Mouse (Mus musculus) ES-Bruce4 (cell line): Measurements from ENCODE around the gene Ppp4r3a. TPM values are rescaled to one million over a fixed set of nuclear protein-coding genes. Genes with fewer than 3 reads are reported as not detected.

Experiments
- H3K27ac ChIP-seq: 2 replicates; pipeline ENCODE4 v1.5.1; 2012; ENCODE audit warnings: low read length, inconsistent platforms; ENCODE audit not compliant: insufficient read depth
- H3K27me3 ChIP-seq: 2 replicates; pipeline ENCODE4 v1.6.1; 2012; ENCODE audit warnings: mild to moderate bottlenecking, low read length, inconsistent platforms; ENCODE audit not compliant: control insufficient read depth, poor library complexity, insufficient read depth, severe bottlenecking
- H3K36me3 ChIP-seq: 2 replicates; pipeline ENCODE4 v1.6.1; 2012; ENCODE audit warnings: inconsistent platforms, mild to moderate bottlenecking, low read length, moderate library complexity; ENCODE audit not compliant: control insufficient read depth, poor library complexity, insufficient read depth, severe bottlenecking
- H3K4me1 ChIP-seq: one replicate; pipeline ENCODE4 v1.8.1; 2011; ENCODE audit warnings: low read length; ENCODE audit not compliant: control insufficient read depth, insufficient read depth
- H3K4me3 ChIP-seq: 2 replicates; pipeline ENCODE4 v1.5.1; 2011; ENCODE audit warnings: low read depth, mild to moderate bottlenecking, low read length
- H3K9ac ChIP-seq: 2 replicates; pipeline ENCODE4 v1.6.1; 2012; ENCODE audit warnings: low read depth, mild to moderate bottlenecking, inconsistent platforms; ENCODE audit not compliant: poor library complexity, severe bottlenecking
- H3K9me3 ChIP-seq: replicated peaks from 2 replicates; pipeline ENCODE4 v1.6.1; 2012; ENCODE audit warnings: mild to moderate bottlenecking, low read length, inconsistent platforms; ENCODE audit not compliant: control insufficient read depth, poor library complexity, insufficient read depth, severe bottlenecking
- CTCF ChIP-seq: IDR thresholded peaks from one replicate; pipeline ENCODE4 v1.8.1; 2011; ENCODE audit warnings: low read depth, low read length
- EP300 ChIP-seq: IDR thresholded peaks from 2 replicates; pipeline ENCODE4 v1.6.1; 2011; ENCODE audit warnings: low read depth, low read length; ENCODE audit not compliant: insufficient read depth
- POLR2A ChIP-seq: IDR thresholded peaks from one replicate; pipeline ENCODE4 v1.8.1; 2011; ENCODE audit warnings: low read length; ENCODE audit not compliant: insufficient read depth
- polyA plus RNA-seq: library from polyadenylated mRNA; stranded (reverse); fragments of >200 nt; gene quantifications from 2 replicates; pipeline ENCODE4 v1.2.4, GENCODE M21; 2011; ENCODE audit warnings: low read depth; ENCODE audit not compliant: missing spikeins, insufficient read depth, insufficient read length

The Ppp4r3a gene
- polyA plus RNA-seq, 1 experiment = 144 TPM

- Histone ChIP-seq H3K27me3 (no peaks in the 10 kb centered on the region), H3K9ac (no peak overlapping the region), H3K36me3 (peaks cover 50% of the 10 kb centered on the region), H3K4me3 (no peak overlapping the region), H3K27ac (no peak overlapping the region), H3K4me1 (peaks cover 2% of the 10 kb centered on the region), H3K9me3 (no peaks in the 10 kb centered on the region)
- TF ChIP-seq CTCF (no peak), EP300 (no peak), POLR2A (no peak)
Observed at GRCm38 (mm10) chr12:101066329-101066728, 17.2 kb downstream of the Ppp4r3a start.

GRCm38 (mm10) chr12:101039956-101040355 lies 43.5 kb downstream of the Ppp4r3a start:
- H3K4me3 ChIP-seq = no peak overlapping the region
- peaks cover 8% of the 10 kb centered on the region for H3K9me3 ChIP-seq
- H3K27me3 ChIP-seq = no peaks in the 10 kb centered on the region
- H3K27ac ChIP-seq = no peak overlapping the region
- H3K9ac ChIP-seq = no peak overlapping the region
- TF ChIP-seq POLR2A (no peak), CTCF (no peak), EP300 (no peak)
- peaks cover 55% of the 10 kb centered on the region for H3K36me3 ChIP-seq
- no peaks in the 10 kb centered on the region for H3K4me1 ChIP-seq

- no peaks in the 10 kb centered on the region for H3K9me3 ChIP-seq
- no peaks in the 10 kb centered on the region for H3K27me3 ChIP-seq
- peak within 1 kb of the TSS; percentile 96 for H3K9ac ChIP-seq
- peak within 1 kb of the TSS; percentile 51 for H3K27ac ChIP-seq
- H3K4me1 ChIP-seq = peaks cover 7% of the 10 kb centered on the region
- H3K36me3 ChIP-seq = no peaks in the 10 kb centered on the region
- TF ChIP-seq EP300 (0 out of 2 replicates have a peak, but pooled peaks have one; percentile 37), POLR2A (no peak), CTCF (peak; percentile 67)
- peak within 1 kb of the TSS; percentile 89 for H3K4me3 ChIP-seq
Observed at GRCm38 (mm10) chr12:101028954-101029731, 54.4 kb downstream of the Ppp4r3a start, which contains the start of gene Ccdc88c. Gene Ccdc88c (minus strand): TSS chr12:101029056.

- no peaks in the 10 kb centered on the region for H3K27me3 ChIP-seq
- H3K27ac ChIP-seq = no peak overlapping the region
- H3K9me3 ChIP-seq = no peaks in the 10 kb centered on the region
- peaks cover 9% of the 10 kb centered on the region for H3K4me1 ChIP-seq
- no peaks in the 10 kb centered on the region for H3K36me3 ChIP-seq
- peak overlapping the region; percentile 96 for H3K9ac ChIP-seq
- peak overlapping the region; percentile 89 for H3K4me3 ChIP-seq
- no peak for TF ChIP-seq EP300
- no peak for TF ChIP-seq CTCF
- no peak for TF ChIP-seq POLR2A
Observed at GRCm38 (mm10) chr12:101028247-101028953, 55.1 kb downstream of the Ppp4r3a start.

GRCm38 (mm10) chr12:101027451-101028246 lies 55.9 kb downstream of the Ppp4r3a start:
- H3K9ac ChIP-seq = peak overlapping the region; percentile 96
- no peak for TF ChIP-seq POLR2A
- TF ChIP-seq CTCF = no peak
- TF ChIP-seq EP300 = no peak
- H3K27ac ChIP-seq = no peak overlapping the region
- no peaks in the 10 kb centered on the region for H3K27me3 ChIP-seq
- H3K4me3 ChIP-seq = peak overlapping the region; percentile 89
- H3K36me3 ChIP-seq = no peaks in the 10 kb centered on the region
- peaks cover 9% of the 10 kb centered on the region for H3K4me1 ChIP-seq
- no peaks in the 10 kb centered on the region for H3K9me3 ChIP-seq

- H3K9ac ChIP-seq = peak overlapping the region; percentile 96
- no peaks in the 10 kb centered on the region for H3K27me3 ChIP-seq
- no peak for TF ChIP-seq POLR2A
- TF ChIP-seq EP300 = no peak
- TF ChIP-seq CTCF = no peak
- H3K9me3 ChIP-seq = no peaks in the 10 kb centered on the region
- H3K27ac ChIP-seq = no peak overlapping the region
- H3K36me3 ChIP-seq = peaks cover 3% of the 10 kb centered on the region
- H3K4me3 ChIP-seq = peak overlapping the region; percentile 24
- peaks cover 14% of the 10 kb centered on the region for H3K4me1 ChIP-seq
Observed at GRCm38 (mm10) chr12:101026946-101027345, 56.6 kb downstream of the Ppp4r3a start.
